Mouse (Mus musculus) forebrain, embryonic 12.5 days (tissue): ENCODE measurements around the gene Hist1h3c. TPM values are rescaled to one million over a fixed set of nuclear protein-coding genes. Genes with fewer than 3 reads are reported as not detected.
A peak's percentile ranks its signal among the peaks of the same experiment; 100 is the strongest.
"Not testable (repeated sequence)": the region's sequence is repeated elsewhere in the genome, so short reads cannot be mapped to it uniquely, and the experiment has no call there.

Source experiments
- ATAC-seq: fragments of 200-750 bp; cut with Nextera tagmentation; 2 replicates; pipeline ENCODE4 v1.8.0; 2017; ENCODE audit warnings: moderate TSS enrichment; ENCODE audit not compliant: low FRiP score
- H3K27ac ChIP-seq: fragments of 300-500 bp; sonication (generic); 2 replicates; pipeline ENCODE4 v1.5.1; 2016; ENCODE audit warnings: mild to moderate bottlenecking
- H3K27me3 ChIP-seq: fragments of 300-500 bp; sonication (generic); 2 replicates; pipeline ENCODE4 v1.6.1; 2016; ENCODE audit warnings: mild to moderate bottlenecking
- H3K36me3 ChIP-seq: fragments of 300-500 bp; sonication (generic); replicated peaks from 2 replicates; pipeline ENCODE4 v1.6.1; 2016; ENCODE audit warnings: mild to moderate bottlenecking
- H3K4me1 ChIP-seq: fragments of 300-500 bp; sonication (generic); 2 replicates; pipeline ENCODE4 v1.6.1; 2016
- H3K4me2 ChIP-seq: fragments of 300-500 bp; sonication (generic); 2 replicates; pipeline ENCODE4 v1.6.1; 2016; ENCODE audit warnings: mild to moderate bottlenecking, moderate library complexity
- H3K4me3 ChIP-seq: fragments of 300-500 bp; sonication (generic); replicated peaks from 2 replicates; pipeline ENCODE4 v1.5.1; 2016; ENCODE audit warnings: mild to moderate bottlenecking
- H3K9ac ChIP-seq: fragments of 300-500 bp; sonication (generic); 2 replicates; pipeline ENCODE4 v1.6.1; 2016; ENCODE audit warnings: mild to moderate bottlenecking
- H3K9me3 ChIP-seq: fragments of 300-500 bp; sonication (generic); 2 replicates; pipeline ENCODE4 v1.6.1; 2016
- WGBS: fragments of 180-500 bp; shearing (Covaris S2); methylation state at CpG from one replicate; pipeline ENCODE4 v1.1.7; 2016; 5-methylcytosine and 5-hydroxymethylcytosine counted together
- polyA plus RNA-seq: library from polyadenylated mRNA; unstranded; fragments of >200 nt; fragmentation: Nextera tagmentation; extraction: Ambion mirVana; gene quantifications from 2 replicates; pipeline ENCODE4 v1.2.1, GENCODE M21; 2016

Hist1h3c gene
- polyA plus RNA-seq, 1 experiment from 2014 or later: 13.8 TPM

- no peak overlapping the region for H3K4me3 ChIP-seq
- H3K36me3 ChIP-seq: no peaks in the 10 kb centered on the region
- ATAC-seq: no peak
- no peak overlapping the region for H3K27ac ChIP-seq
- H3K4me2 ChIP-seq: no peak overlapping the region
- peaks cover 7% of the 10 kb centered on the region; the same call in 1 of the 2 replicates for H3K27me3 ChIP-seq
- 85% methylated on average over 4 of the region's 4 CpGs for WGBS
- H3K9ac ChIP-seq: no peak overlapping the region
- H3K4me1 ChIP-seq: peaks cover 13% of the 10 kb centered on the region
- H3K9me3 ChIP-seq: no peaks in the 10 kb centered on the region
Measured at GRCm38 (mm10) chr13:23708041-23708440, 37.4 kb downstream of the Hist1h3c start.

- peaks cover 7% of the 10 kb centered on the region; the same call in 1 of the 2 replicates for H3K27me3 ChIP-seq
- 93% methylated on average over 12 of the region's 12 CpGs for WGBS
- no peak overlapping the region for H3K4me2 ChIP-seq
- ATAC-seq: no peak
- no peaks in the 10 kb centered on the region for H3K36me3 ChIP-seq
- H3K9me3 ChIP-seq: no peaks in the 10 kb centered on the region
- no peak overlapping the region for H3K9ac ChIP-seq
- no peak overlapping the region for H3K27ac ChIP-seq
- no peak overlapping the region for H3K4me3 ChIP-seq
- peaks cover 13% of the 10 kb centered on the region for H3K4me1 ChIP-seq
Measured at GRCm38 (mm10) chr13:23706771-23707170, 38.6 kb downstream of the Hist1h3c start.

GRCm38 (mm10) chr13:23705751-23706356 is 39.5 kb downstream of the Hist1h3c start:
- WGBS: 91% methylated on average over 7 of the region's 7 CpGs

DNA sequence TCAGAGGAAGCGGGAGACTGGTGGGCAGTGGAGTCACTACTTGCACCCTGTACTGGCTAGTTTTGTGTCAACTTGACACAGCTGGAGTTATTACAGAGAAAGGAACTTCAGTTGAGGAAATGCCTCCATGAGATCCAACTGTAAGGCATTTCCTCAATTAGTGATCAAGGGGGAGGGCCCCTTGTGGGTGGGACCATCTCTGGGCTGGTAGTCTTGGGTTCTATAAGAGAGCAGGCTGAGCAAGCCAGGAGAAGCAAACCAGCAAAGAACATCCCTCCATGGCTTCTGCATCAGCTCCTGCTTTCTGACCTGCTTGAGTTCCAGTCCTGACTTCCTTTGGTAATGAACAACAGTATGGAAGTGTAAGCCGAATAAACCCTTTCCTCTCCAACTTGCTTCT is 42.6 kb downstream of the Hist1h3c start:
- not testable (repeated sequence) for ATAC-seq, H3K27me3 ChIP-seq, H3K9me3 ChIP-seq, H3K4me3 ChIP-seq, H3K36me3 ChIP-seq, H3K9ac ChIP-seq, H3K4me2 ChIP-seq, H3K27ac ChIP-seq, H3K4me1 ChIP-seq
- WGBS: 87% methylated on average over 2 of the region's 2 CpGs

More at GRCm38 (mm10) chr13:23705751-23706356, 39.5 kb downstream of the Hist1h3c start:
- Histone ChIP-seq H3K4me2 (no peak overlapping the region), H3K36me3 (no peaks in the 10 kb centered on the region), H3K4me3 (no peak overlapping the region), H3K27ac (no peak overlapping the region), H3K9ac (no peak overlapping the region), H3K9me3 (no peaks in the 10 kb centered on the region), H3K27me3 (peaks cover 7% of the 10 kb centered on the region; the same call in 1 of the 2 replicates), H3K4me1 (peaks cover 13% of the 10 kb centered on the region)
- no peak for ATAC-seq

- no peaks in the 10 kb centered on the region for H3K27me3 ChIP-seq
- H3K4me2 ChIP-seq: no peak overlapping the region
- no peak overlapping the region for H3K4me3 ChIP-seq
- no peak for ATAC-seq
- H3K4me1 ChIP-seq: 0 out of 2 replicates have a peak, but pooled peaks cover 5% of the 10 kb centered on the region
- no peak overlapping the region for H3K27ac ChIP-seq
- no peak overlapping the region for H3K9ac ChIP-seq
- WGBS: 89% methylated on average over 4 of the region's 4 CpGs
- H3K36me3 ChIP-seq: no peaks in the 10 kb centered on the region
- H3K9me3 ChIP-seq: no peaks in the 10 kb centered on the region
Measured at GRCm38 (mm10) chr13:23702220-23702619, 43.2 kb downstream of the Hist1h3c start.

DNA sequence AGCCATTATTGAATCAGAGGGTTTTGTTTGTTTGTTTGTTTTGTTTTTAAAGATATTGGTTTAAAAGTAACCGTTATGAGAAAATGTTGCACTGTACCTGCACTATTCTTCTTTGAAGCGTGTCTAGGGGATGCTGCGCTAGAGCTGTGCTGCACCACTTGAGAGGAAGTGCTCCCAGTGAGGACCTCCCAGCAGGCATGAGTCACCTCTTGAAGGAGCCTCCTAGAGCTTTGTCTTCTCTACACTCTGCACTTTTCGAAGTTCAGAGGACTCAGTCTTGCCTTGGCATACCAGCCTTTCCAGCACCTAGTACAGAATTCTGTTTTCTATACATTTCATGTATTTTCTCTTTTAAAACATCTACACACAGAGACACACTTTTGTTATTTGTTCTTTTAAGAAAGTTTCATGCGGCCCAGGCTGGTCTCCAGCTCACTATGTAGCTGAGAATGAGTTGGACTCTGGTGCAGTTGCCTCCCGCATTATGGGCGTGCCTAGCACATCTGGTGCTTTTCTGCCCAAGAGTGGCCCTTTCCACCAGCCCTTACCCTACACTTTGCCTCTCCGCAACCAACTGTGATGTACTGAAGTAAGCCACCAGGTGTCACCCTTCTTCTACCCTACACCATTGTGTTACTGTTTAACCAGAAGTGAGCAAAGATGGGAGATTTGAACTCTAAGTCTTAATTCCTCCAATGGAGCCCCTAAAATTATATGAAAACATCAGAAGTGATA is 44.4 kb downstream of the Hist1h3c start:
- Histone ChIP-seq H3K27me3 (no peaks in the 10 kb centered on the region), H3K9me3 (no peaks in the 10 kb centered on the region), H3K27ac (no peak overlapping the region), H3K4me1 (0 out of 2 replicates have a peak, but pooled peaks cover 7% of the 10 kb centered on the region), H3K36me3 (no peaks in the 10 kb centered on the region), H3K4me3 (no peak overlapping the region), H3K4me2 (no peak overlapping the region), H3K9ac (no peak overlapping the region)
- ATAC-seq: peak; percentile 31; the same call in 1 of the 2 replicates
- WGBS: 32% methylated on average over 8 of the region's 8 CpGs

- no peak for ATAC-seq
- WGBS: 77% methylated on average over 3 of the region's 3 CpGs
- H3K27me3 ChIP-seq: no peaks in the 10 kb centered on the region
- H3K9ac ChIP-seq: no peak overlapping the region
- 0 out of 2 replicates have a peak, but pooled peaks cover 9% of the 10 kb centered on the region for H3K4me1 ChIP-seq
- H3K4me2 ChIP-seq: no peak overlapping the region
- H3K9me3 ChIP-seq: no peaks in the 10 kb centered on the region
- H3K4me3 ChIP-seq: no peak overlapping the region
- H3K36me3 ChIP-seq: no peaks in the 10 kb centered on the region
- no peak overlapping the region for H3K27ac ChIP-seq
Measured at GRCm38 (mm10) chr13:23699767-23700166, 45.6 kb downstream of the Hist1h3c start.

GRCm38 (mm10) chr13:23698996-23699395 is 46.4 kb downstream of the Hist1h3c start:
- Histone ChIP-seq H3K27ac (peak overlapping the region; percentile 96), H3K9me3 (no peaks in the 10 kb centered on the region), H3K36me3 (no peaks in the 10 kb centered on the region), H3K27me3 (no peaks in the 10 kb centered on the region), H3K4me1 (0 out of 2 replicates have a peak, but pooled peaks cover 9% of the 10 kb centered on the region), H3K4me3 (no peak overlapping the region), H3K4me2 (peak overlapping the region; percentile 73), H3K9ac (no peak overlapping the region)
- no peak for ATAC-seq
- WGBS: 49% methylated on average over 6 of the region's 6 CpGs

DNA sequence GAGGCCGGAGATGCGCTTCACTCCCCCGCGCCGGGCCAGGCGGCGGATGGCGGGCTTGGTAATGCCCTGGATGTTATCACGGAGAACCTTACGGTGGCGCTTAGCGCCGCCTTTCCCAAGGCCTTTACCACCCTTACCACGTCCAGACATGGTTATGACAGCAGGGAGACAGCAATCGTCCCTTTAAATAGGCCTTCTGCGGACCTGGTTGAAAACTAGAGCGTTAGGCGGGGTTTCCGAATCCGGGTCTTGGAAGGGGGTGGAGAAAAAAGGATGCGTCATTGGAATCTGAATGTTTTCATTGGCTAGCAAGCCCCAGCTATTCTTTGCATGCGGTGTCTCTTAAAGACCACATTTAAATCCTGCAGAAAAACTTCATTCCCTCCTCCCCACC is 47.1 kb downstream of the Hist1h3c start, which contains the start of gene Hist1h4c:
Hist1h4c (minus strand) TSS at position 155 of the 394 bp plus-strand sequence.
- no peaks in the 10 kb centered on the region for H3K36me3 ChIP-seq
- 0 out of 2 replicates have a peak, but pooled peaks cover 9% of the 10 kb centered on the region for H3K4me1 ChIP-seq
- H3K9me3 ChIP-seq: no peaks in the 10 kb centered on the region

GRCm38 (mm10) chr13:23697491-23698299 is 47.7 kb downstream of the Hist1h3c start:
- WGBS: under 1% methylated on average over 25 of the region's 32 CpGs
- peak; percentile 64 for ATAC-seq

More for the DNA sequence above, 47.1 kb downstream of the Hist1h3c start, which contains the start of gene Hist1h4c:
- ATAC-seq: peak; percentile 96
- Histone ChIP-seq H3K27ac (peak within 1 kb of the TSS; percentile 96), H3K4me3 (peak within 1 kb of the TSS; percentile 48), H3K4me2 (peak within 1 kb of the TSS; percentile 73), H3K9ac (peak within 1 kb of the TSS; percentile 59), H3K27me3 (no peaks in the 10 kb centered on the region)
- 0% methylated on average over 22 of the region's 22 CpGs for WGBS

DNA sequence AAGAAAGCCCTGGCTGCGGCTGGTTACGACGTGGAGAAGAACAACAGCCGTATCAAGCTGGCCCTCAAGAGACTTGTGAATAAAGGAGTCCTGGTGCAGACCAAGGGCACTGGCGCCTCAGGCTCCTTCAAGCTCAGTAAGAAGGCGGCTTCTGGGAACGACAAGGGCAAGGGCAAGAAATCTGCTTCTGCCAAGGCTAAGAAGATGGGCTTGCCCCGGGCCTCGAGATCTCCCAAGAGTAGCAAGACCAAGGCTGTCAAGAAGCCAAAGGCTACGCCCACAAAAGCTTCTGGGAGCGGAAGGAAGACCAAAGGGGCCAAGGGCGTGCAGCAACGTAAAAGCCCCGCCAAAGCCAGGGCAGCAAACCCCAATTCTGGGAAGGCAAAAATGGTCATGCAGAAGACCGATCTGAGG is 49.3 kb downstream of the Hist1h3c start:
- no peak overlapping the region for H3K4me3 ChIP-seq

More at GRCm38 (mm10) chr13:23697491-23698299, 47.7 kb downstream of the Hist1h3c start:
- Histone ChIP-seq H3K4me3 (peak overlapping the region; percentile 48), H3K36me3 (no peaks in the 10 kb centered on the region), H3K4me1 (0 out of 2 replicates have a peak, but pooled peaks cover 9% of the 10 kb centered on the region), H3K9me3 (no peaks in the 10 kb centered on the region), H3K9ac (peak overlapping the region; percentile 59), H3K27ac (peak overlapping the region; percentile 96), H3K4me2 (peak overlapping the region; percentile 73), H3K27me3 (no peaks in the 10 kb centered on the region)

DNA sequence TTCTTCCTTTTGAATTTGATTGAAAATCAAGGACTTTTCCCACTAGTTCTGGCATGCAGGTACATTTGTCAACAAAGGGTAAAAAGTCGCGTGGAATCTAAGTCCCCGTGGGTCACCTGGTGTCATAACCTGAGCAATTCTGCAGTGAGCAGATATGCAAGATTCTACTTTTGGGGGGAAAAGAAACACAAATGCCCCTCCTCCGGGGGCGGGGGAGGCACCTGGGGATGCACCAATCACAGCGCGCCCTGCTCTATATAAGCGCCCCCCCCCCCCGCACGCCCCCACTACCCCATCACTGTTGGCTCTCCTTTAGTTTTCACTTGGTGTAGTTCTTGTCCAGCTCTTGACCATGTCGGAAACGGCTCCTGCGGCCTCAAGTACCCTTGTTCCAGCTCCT is 49.9 kb downstream of the Hist1h3c start, which contains the start of gene Hist1h1t:
Hist1h1t (plus strand) TSS at position 301 of the 400 bp plus-strand sequence.
- H3K27me3 ChIP-seq: no peaks in the 10 kb centered on the region
- 52% methylated on average over 13 of the region's 13 CpGs for WGBS
- H3K4me3 ChIP-seq: no peak within 1 kb of the TSS
- no peaks in the 10 kb centered on the region for H3K9me3 ChIP-seq
- ATAC-seq: no peak
- no peak within 1 kb of the TSS for H3K4me2 ChIP-seq
- no peak within 1 kb of the TSS for H3K27ac ChIP-seq
- no peaks in the 10 kb centered on the region for H3K36me3 ChIP-seq
- H3K9ac ChIP-seq: no peak within 1 kb of the TSS
- 0 out of 2 replicates have a peak, but pooled peaks cover 9% of the 10 kb centered on the region for H3K4me1 ChIP-seq

More for the DNA sequence above, 49.3 kb downstream of the Hist1h3c start:
- ATAC-seq: no peak
- Histone ChIP-seq H3K36me3 (no peaks in the 10 kb centered on the region), H3K9ac (no peak overlapping the region), H3K9me3 (no peaks in the 10 kb centered on the region), H3K27me3 (no peaks in the 10 kb centered on the region), H3K27ac (no peak overlapping the region), H3K4me2 (no peak overlapping the region), H3K4me1 (0 out of 2 replicates have a peak, but pooled peaks cover 9% of the 10 kb centered on the region)
- WGBS: 69% methylated on average over 15 of the region's 15 CpGs
